Mouse (Mus musculus) neural tube, embryonic 14.5 days (tissue): ENCODE measurements around the gene Ifit2. TPM values are rescaled to one million over a fixed set of nuclear protein-coding genes. Genes with fewer than 3 reads are reported as not detected.

ENCODE experiments used
- ATAC-seq: fragments of 200-750 bp; cut with Nextera tagmentation; 2 replicates; pipeline ENCODE4 v1.8.0; 2017; ENCODE audit warnings: low read depth, mild to moderate bottlenecking, moderate TSS enrichment, moderate library complexity
- H3K27ac ChIP-seq: fragments of 300-500 bp; sonication (generic); 2 replicates; pipeline ENCODE4 v1.5.1; 2014; ENCODE audit warnings: low read depth, mild to moderate bottlenecking, control low read depth, low read length, moderate library complexity, mixed read lengths
- H3K27me3 ChIP-seq: fragments of 300-500 bp; sonication (generic); 2 replicates; pipeline ENCODE4 v1.6.1; 2014; ENCODE audit warnings: low read length; ENCODE audit not compliant: control insufficient read depth, insufficient read depth
- H3K36me3 ChIP-seq: fragments of 300-500 bp; sonication (generic); 2 replicates; pipeline ENCODE4 v1.6.1; 2014; ENCODE audit warnings: low read length, mixed read lengths; ENCODE audit not compliant: control insufficient read depth, insufficient read depth
- H3K4me1 ChIP-seq: fragments of 300-500 bp; sonication (generic); 2 replicates; pipeline ENCODE4 v1.6.1; 2014; ENCODE audit warnings: low read length; ENCODE audit not compliant: control insufficient read depth, insufficient read depth
- H3K4me2 ChIP-seq: fragments of 300-500 bp; sonication (generic); 2 replicates; pipeline ENCODE4 v1.6.1; 2014; ENCODE audit warnings: mild to moderate bottlenecking, low read depth, low read length, control low read depth
- H3K4me3 ChIP-seq: fragments of 300-500 bp; sonication (generic); 2 replicates; pipeline ENCODE4 v1.5.1; 2014; ENCODE audit warnings: low read depth, low read length, control low read depth, mixed read lengths
- H3K9ac ChIP-seq: fragments of 300-500 bp; sonication (generic); replicated peaks from 2 replicates; pipeline ENCODE4 v1.6.1; 2014; ENCODE audit warnings: low read depth, mild to moderate bottlenecking, control low read depth, low read length, mixed read lengths
- H3K9me3 ChIP-seq: fragments of 300-500 bp; sonication (generic); 2 replicates; pipeline ENCODE4 v1.6.1; 2016; ENCODE audit warnings: low read length; ENCODE audit not compliant: control insufficient read depth
- WGBS: fragments of 180-500 bp; shearing (Covaris S2); extraction: QIAGEN DNeasy Blood & Tissue Kit; methylation state at CpG from one replicate; pipeline ENCODE4 v1.1.7; 2014; 5-methylcytosine and 5-hydroxymethylcytosine counted together
- polyA plus RNA-seq: library from polyadenylated mRNA; unstranded; fragments of >200 nt; fragmentation: Nextera tagmentation; extraction: Ambion mirVana; gene quantifications from 2 replicates; pipeline ENCODE4 v1.2.1, GENCODE M21; 2014

Gene Ifit2
- polyA plus RNA-seq, 1 experiment from 2014 or later: 6.8 TPM

- H3K4me3 ChIP-seq: no peak overlapping the region
- H3K4me1 ChIP-seq: no peaks in the 10 kb centered on the region
- H3K4me2 ChIP-seq: no peak overlapping the region
- H3K36me3 ChIP-seq: no peaks in the 10 kb centered on the region
- ATAC-seq: no peak
- H3K9ac ChIP-seq: no peak overlapping the region
- no peaks in the 10 kb centered on the region for H3K9me3 ChIP-seq
- H3K27ac ChIP-seq: no peak overlapping the region
- H3K27me3 ChIP-seq: no peaks in the 10 kb centered on the region
- WGBS: 64% methylated on average over 3 of the region's 3 CpGs
Measured at GRCm38 (mm10) chr19:34518786-34519185, 31.7 kb upstream of the Ifit2 start.

- Histone ChIP-seq H3K9ac (no peak overlapping the region), H3K27me3 (no peaks in the 10 kb centered on the region), H3K36me3 (no peaks in the 10 kb centered on the region), H3K4me3 (no peak overlapping the region), H3K4me2 (no peak overlapping the region), H3K9me3 (no peaks in the 10 kb centered on the region), H3K4me1 (no peaks in the 10 kb centered on the region), H3K27ac (no peak overlapping the region)
- no peak for ATAC-seq
- WGBS: 86% methylated on average over 3 of the region's 3 CpGs
Measured at GRCm38 (mm10) chr19:34519646-34520045, 30.8 kb upstream of the Ifit2 start.

- H3K27ac ChIP-seq: no peak overlapping the region
- H3K27me3 ChIP-seq: no peaks in the 10 kb centered on the region
- no peak overlapping the region for H3K9ac ChIP-seq
- no peak overlapping the region for H3K4me3 ChIP-seq
- 86% methylated on average over 4 of the region's 4 CpGs for WGBS
- H3K9me3 ChIP-seq: no peaks in the 10 kb centered on the region
- no peak overlapping the region for H3K4me2 ChIP-seq
- no peak for ATAC-seq
- H3K36me3 ChIP-seq: no peaks in the 10 kb centered on the region
- no peaks in the 10 kb centered on the region for H3K4me1 ChIP-seq
Measured at GRCm38 (mm10) chr19:34520051-34520450, 30.4 kb upstream of the Ifit2 start.

GRCm38 (mm10) chr19:34521361-34521760 is 29.1 kb upstream of the Ifit2 start:
- no peak overlapping the region for H3K4me2 ChIP-seq
- WGBS: 80% methylated on average over 2 of the region's 2 CpGs
- no peaks in the 10 kb centered on the region for H3K9me3 ChIP-seq
- no peak overlapping the region for H3K4me3 ChIP-seq
- no peaks in the 10 kb centered on the region for H3K36me3 ChIP-seq
- no peak for ATAC-seq
- H3K9ac ChIP-seq: no peak overlapping the region
- H3K27me3 ChIP-seq: no peaks in the 10 kb centered on the region
- H3K4me1 ChIP-seq: no peaks in the 10 kb centered on the region
- H3K27ac ChIP-seq: no peak overlapping the region

GRCm38 (mm10) chr19:34521978-34522377 is 28.5 kb upstream of the Ifit2 start:
- 84% methylated on average over 1 of the region's 1 CpGs for WGBS
- no peak for ATAC-seq
- no peak overlapping the region for H3K4me3 ChIP-seq
- no peaks in the 10 kb centered on the region for H3K27me3 ChIP-seq
- no peaks in the 10 kb centered on the region for H3K36me3 ChIP-seq
- H3K9me3 ChIP-seq: no peaks in the 10 kb centered on the region
- no peak overlapping the region for H3K9ac ChIP-seq
- H3K4me2 ChIP-seq: no peak overlapping the region
- H3K4me1 ChIP-seq: no peaks in the 10 kb centered on the region
- H3K27ac ChIP-seq: no peak overlapping the region

GRCm38 (mm10) chr19:34523106-34523725 is 27.3 kb upstream of the Ifit2 start:
- Histone ChIP-seq H3K4me3 (no peak overlapping the region), H3K9me3 (no peaks in the 10 kb centered on the region), H3K27ac (no peak overlapping the region), H3K4me2 (no peak overlapping the region), H3K4me1 (no peaks in the 10 kb centered on the region), H3K27me3 (no peaks in the 10 kb centered on the region), H3K9ac (no peak overlapping the region), H3K36me3 (no peaks in the 10 kb centered on the region)
- ATAC-seq: no peak
- 84% methylated on average over 12 of the region's 12 CpGs for WGBS

- no peaks in the 10 kb centered on the region for H3K4me1 ChIP-seq
- WGBS: 75% methylated on average over 9 of the region's 9 CpGs
- ATAC-seq: no peak
- H3K9me3 ChIP-seq: no peaks in the 10 kb centered on the region
- H3K27me3 ChIP-seq: no peaks in the 10 kb centered on the region
- no peaks in the 10 kb centered on the region for H3K36me3 ChIP-seq
- no peak overlapping the region for H3K4me3 ChIP-seq
- no peak overlapping the region for H3K4me2 ChIP-seq
- H3K9ac ChIP-seq: no peak overlapping the region
- no peak overlapping the region for H3K27ac ChIP-seq
Measured at GRCm38 (mm10) chr19:34524646-34525045, 25.8 kb upstream of the Ifit2 start.

- Histone ChIP-seq H3K4me2 (peak overlapping the region; percentile 86), H3K27me3 (no peaks in the 10 kb centered on the region), H3K9ac (peak overlapping the region; percentile 63), H3K9me3 (no peaks in the 10 kb centered on the region), H3K4me3 (peak overlapping the region; percentile 50), H3K36me3 (no peaks in the 10 kb centered on the region), H3K27ac (peak overlapping the region; percentile 12; the same call in 1 of the 2 replicates), H3K4me1 (no peaks in the 10 kb centered on the region)
- 39% methylated on average over 11 of the region's 11 CpGs for WGBS
- ATAC-seq: peak; percentile 26; the same call in 1 of the 2 replicates
Measured at GRCm38 (mm10) chr19:34526321-34526923, 24.1 kb upstream of the Ifit2 start.

GRCm38 (mm10) chr19:34526941-34527682 is 23.4 kb upstream of the Ifit2 start, which contains the start of gene Lipa:
Gene Lipa (minus strand): TSS chr19:34527474.
- H3K9me3 ChIP-seq: no peaks in the 10 kb centered on the region
- peak within 1 kb of the TSS; percentile 63 for H3K9ac ChIP-seq
- H3K27ac ChIP-seq: peak within 1 kb of the TSS; percentile 12; the same call in 1 of the 2 replicates
- H3K4me1 ChIP-seq: no peaks in the 10 kb centered on the region
- 2% methylated on average over 29 of the region's 29 CpGs for WGBS
- peak; percentile 100 for ATAC-seq
- H3K27me3 ChIP-seq: no peaks in the 10 kb centered on the region
- peak within 1 kb of the TSS; percentile 86 for H3K4me2 ChIP-seq
- peak within 1 kb of the TSS; percentile 50 for H3K4me3 ChIP-seq
- H3K36me3 ChIP-seq: no peaks in the 10 kb centered on the region
